Mouse (Mus musculus) embryonic facial prominence, embryonic 15.5 days (tissue): ENCODE measurements around the gene Ogdhl. TPM values are rescaled to one million over a fixed set of nuclear protein-coding genes. Genes with fewer than 3 reads are reported as not detected.

Source experiments
- ATAC-seq: fragments of 200-750 bp; cut with Nextera tagmentation; 2 replicates; pipeline ENCODE4 v1.8.0; 2017; ENCODE audit warnings: low read depth, moderate TSS enrichment; ENCODE audit not compliant: insufficient number of reproducible peaks, low FRiP score, low TSS enrichment
- H3K27ac ChIP-seq: fragments of 300-500 bp; sonication (generic); replicated peaks from 2 replicates; pipeline ENCODE4 v1.5.1; 2015; ENCODE audit warnings: mild to moderate bottlenecking, inconsistent platforms
- H3K27me3 ChIP-seq: fragments of 300-500 bp; sonication (generic); 2 replicates; pipeline ENCODE4 v1.6.1; 2015; ENCODE audit warnings: inconsistent platforms
- H3K36me3 ChIP-seq: fragments of 300-500 bp; sonication (generic); 2 replicates; pipeline ENCODE4 v1.6.1; 2015; ENCODE audit warnings: mild to moderate bottlenecking, inconsistent platforms
- H3K4me1 ChIP-seq: fragments of 300-500 bp; sonication (generic); 2 replicates; pipeline ENCODE4 v1.6.1; 2015; ENCODE audit warnings: inconsistent platforms
- H3K4me2 ChIP-seq: fragments of 300-500 bp; sonication (generic); replicated peaks from 2 replicates; pipeline ENCODE4 v1.6.1; 2015; ENCODE audit warnings: mild to moderate bottlenecking, inconsistent platforms
- H3K4me3 ChIP-seq: fragments of 300-500 bp; sonication (generic); replicated peaks from 2 replicates; pipeline ENCODE4 v1.5.1; 2015; ENCODE audit warnings: mild to moderate bottlenecking, inconsistent platforms
- H3K9ac ChIP-seq: fragments of 300-500 bp; sonication (generic); 2 replicates; pipeline ENCODE4 v1.6.1; 2015; ENCODE audit warnings: inconsistent platforms
- H3K9me3 ChIP-seq: fragments of 300-500 bp; sonication (generic); replicated peaks from 2 replicates; pipeline ENCODE4 v1.6.1; 2016; ENCODE audit warnings: inconsistent platforms
- WGBS: fragments of 180-500 bp; shearing (Covaris S2); methylation state at CpG from one replicate; pipeline ENCODE4 v1.1.7; 2015; 5-methylcytosine and 5-hydroxymethylcytosine counted together
- polyA plus RNA-seq: library from polyadenylated mRNA; unstranded; fragments of >200 nt; fragmentation: Nextera tagmentation; extraction: Ambion mirVana; gene quantifications from 2 replicates; pipeline ENCODE4 v1.2.1, GENCODE M21; 2015

The Ogdhl gene
- polyA plus RNA-seq, 1 experiment from 2014 or later: 13.9 TPM

GRCm38 (mm10) chr14:32380099-32380480 is 58.3 kb downstream of the Ogdhl start:
- no peak for ATAC-seq
- 39% methylated on average over 3 of the region's 3 CpGs for WGBS
- no peaks in the 10 kb centered on the region for H3K9me3 ChIP-seq
- peaks cover 6% of the 10 kb centered on the region; the same call in 1 of the 2 replicates for H3K4me1 ChIP-seq
- peaks cover 23% of the 10 kb centered on the region for H3K27me3 ChIP-seq
- no peak overlapping the region for H3K4me3 ChIP-seq
- no peak overlapping the region for H3K4me2 ChIP-seq
- no peaks in the 10 kb centered on the region for H3K36me3 ChIP-seq
- H3K27ac ChIP-seq: no peak overlapping the region
- no peak overlapping the region for H3K9ac ChIP-seq

GRCm38 (mm10) chr14:32381066-32381465 is 59.2 kb downstream of the Ogdhl start:
- H3K4me2 ChIP-seq: no peak overlapping the region
- no peak for ATAC-seq
- H3K9me3 ChIP-seq: no peaks in the 10 kb centered on the region
- peaks cover 23% of the 10 kb centered on the region for H3K27me3 ChIP-seq
- H3K4me3 ChIP-seq: no peak overlapping the region
- H3K4me1 ChIP-seq: peaks cover 6% of the 10 kb centered on the region; the same call in 1 of the 2 replicates
- no peak overlapping the region for H3K27ac ChIP-seq
- H3K36me3 ChIP-seq: no peaks in the 10 kb centered on the region
- 35% methylated on average over 7 of the region's 7 CpGs for WGBS
- H3K9ac ChIP-seq: no peak overlapping the region

GRCm38 (mm10) chr14:32381619-32382018 is 59.8 kb downstream of the Ogdhl start:
- ATAC-seq: no peak
- no peaks in the 10 kb centered on the region for H3K36me3 ChIP-seq
- H3K27me3 ChIP-seq: peaks cover 23% of the 10 kb centered on the region
- 50% methylated on average over 15 of the region's 15 CpGs for WGBS
- no peak overlapping the region for H3K4me3 ChIP-seq
- no peak overlapping the region for H3K4me2 ChIP-seq
- H3K4me1 ChIP-seq: peaks cover 6% of the 10 kb centered on the region; the same call in 1 of the 2 replicates
- no peak overlapping the region for H3K9ac ChIP-seq
- H3K9me3 ChIP-seq: no peaks in the 10 kb centered on the region
- no peak overlapping the region for H3K27ac ChIP-seq

GRCm38 (mm10) chr14:32388196-32388595 is 66.4 kb downstream of the Ogdhl start, which contains the start of gene 1700024G13Rik:
Gene 1700024G13Rik, minus strand, starts transcription at chr14:32388391.
- no peak within 1 kb of the TSS for H3K4me3 ChIP-seq
- H3K27me3 ChIP-seq: no peaks in the 10 kb centered on the region
- no peaks in the 10 kb centered on the region for H3K9me3 ChIP-seq
- ATAC-seq: peak; percentile 57
- H3K4me1 ChIP-seq: 0 out of 2 replicates have a peak, but pooled peaks cover 3% of the 10 kb centered on the region
- no peak within 1 kb of the TSS for H3K9ac ChIP-seq
- H3K4me2 ChIP-seq: no peak within 1 kb of the TSS
- WGBS: 7% methylated on average over 13 of the region's 13 CpGs
- no peak within 1 kb of the TSS for H3K27ac ChIP-seq
- H3K36me3 ChIP-seq: no peaks in the 10 kb centered on the region

Other genes with a start within 250 kb of the Ogdhl start
- 21.0 and 24.7 TPM in 2 replicates for gene Oxnad1, start 236.6 kb upstream of the Ogdhl start, polyA plus RNA-seq
- gene Dph3, start 236.3 kb upstream of the Ogdhl start, polyA plus RNA-seq: 74.5 and 78.8 TPM in 2 replicates
- not detected in 2 replicates for gene Msmb, start 180.0 kb upstream of the Ogdhl start, polyA plus RNA-seq
- gene Ncoa4, start 162.2 kb upstream of the Ogdhl start, polyA plus RNA-seq: 90.5 and 94.2 TPM in 2 replicates
- 247 and 253 TPM in 2 replicates for gene Timm23, start 120.1 kb upstream of the Ogdhl start, polyA plus RNA-seq
- 39.2 and 40.5 TPM in 2 replicates for gene Parg, start 120.1 kb upstream of the Ogdhl start, polyA plus RNA-seq
- gene 1700024G13Rik, start 66.4 kb downstream of the Ogdhl start, polyA plus RNA-seq: 2.8 and 4.4 TPM in 2 replicates
- 0.39 and 0.53 TPM in 2 replicates for gene Slc18a3, start 142.8 kb downstream of the Ogdhl start, polyA plus RNA-seq
- 0.05 TPM in 1 of 2 replicates, not detected in the other for gene Chat, start 144.0 kb downstream of the Ogdhl start, polyA plus RNA-seq
- 17.8 and 23.0 TPM in 2 replicates for gene Ercc6, start 191.5 kb downstream of the Ogdhl start, polyA plus RNA-seq